Mouse (Mus musculus) stomach, postnatal 0 days (tissue): ENCODE measurements around the gene Trim54.

ENCODE experiments used
- CTCF ChIP-seq: IDR thresholded peaks from 2 replicates; pipeline ENCODE4 v1.5.1; 2016; ENCODE audit warnings: antibody characterized with exemption, low read depth, mild to moderate bottlenecking, moderate library complexity
- EP300 ChIP-seq: optimal IDR thresholded peaks from 2 replicates; pipeline ENCODE3; 2016; ENCODE audit warnings: antibody characterized with exemption

DNA sequence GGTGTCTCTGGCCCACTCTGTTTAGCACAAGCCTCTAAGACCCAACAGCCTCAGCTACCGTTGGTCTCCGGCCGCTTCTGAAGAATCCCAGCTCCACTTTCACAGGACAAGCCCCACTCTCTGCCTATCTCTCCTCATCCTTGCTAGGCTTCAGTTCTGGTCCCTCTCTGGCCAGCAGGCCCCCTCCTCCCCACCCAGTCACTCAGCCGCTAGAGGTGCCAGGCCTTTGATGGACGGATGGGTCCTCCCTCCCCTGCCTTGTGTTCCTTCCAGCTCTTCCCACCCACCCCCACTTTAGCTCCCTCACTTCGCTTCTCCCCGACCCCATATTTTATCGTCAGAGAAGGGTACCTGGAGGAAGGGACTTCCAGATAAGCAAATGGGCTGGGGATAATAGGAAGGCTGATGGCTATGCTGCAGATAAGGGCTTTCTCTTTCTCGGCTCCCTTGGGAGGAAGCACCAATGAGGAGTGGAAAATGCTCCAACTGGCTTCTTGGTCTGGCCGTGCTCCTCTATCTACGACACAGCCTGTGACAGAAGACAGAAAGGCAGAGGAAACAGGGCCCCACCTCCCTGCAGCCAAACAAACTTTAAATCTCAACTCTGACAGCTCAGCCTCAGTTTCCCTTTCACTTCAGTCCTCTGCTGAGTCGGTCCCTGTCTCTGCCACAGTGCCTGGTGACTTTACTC, 33.4 kb upstream of the Trim54 start:
- no peak for TF ChIP-seq EP300
- no peak for TF ChIP-seq CTCF
